Mouse (Mus musculus): Measurements from ENCODE around the gene Pdlim7.

The Pdlim7 gene

DNA sequence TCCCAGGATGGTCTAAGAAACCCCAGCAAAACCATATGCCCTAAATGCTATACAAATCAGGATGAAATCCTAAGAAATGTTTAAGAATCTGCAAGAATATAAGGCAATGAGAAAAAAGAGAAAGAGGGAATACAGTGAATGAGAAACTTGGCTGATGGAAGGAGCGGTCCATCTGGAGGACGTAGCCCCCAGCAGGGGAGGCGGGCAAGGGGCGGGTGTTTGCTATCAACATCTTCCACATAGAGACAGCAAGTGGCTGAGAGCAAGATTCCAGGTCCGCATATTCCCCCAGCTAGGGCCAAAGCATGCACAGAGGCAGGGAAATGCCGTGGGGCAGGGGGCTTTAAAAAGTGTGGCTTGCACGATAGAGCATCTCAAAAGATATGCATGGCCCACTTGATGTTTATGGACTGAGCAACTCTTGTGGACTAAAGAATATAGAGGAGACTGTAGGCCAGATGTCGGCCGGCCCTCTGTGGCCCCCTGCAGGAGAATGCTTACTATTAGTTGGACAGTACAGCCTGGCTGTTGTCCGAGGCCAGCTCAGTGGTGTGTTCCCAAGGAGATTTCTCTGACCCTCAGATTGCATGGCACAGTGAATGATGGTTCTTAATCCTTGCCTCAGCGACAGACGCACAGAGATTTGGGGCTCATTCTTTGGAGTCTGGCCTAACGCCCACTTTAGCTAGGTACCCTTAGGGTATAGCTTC, 44.5 kb downstream of the Pdlim7 start:
- no peak for DNase-seq (ENCODE audit: low read depth in 1 of 2, low spot score in 2 of 2)

DNA sequence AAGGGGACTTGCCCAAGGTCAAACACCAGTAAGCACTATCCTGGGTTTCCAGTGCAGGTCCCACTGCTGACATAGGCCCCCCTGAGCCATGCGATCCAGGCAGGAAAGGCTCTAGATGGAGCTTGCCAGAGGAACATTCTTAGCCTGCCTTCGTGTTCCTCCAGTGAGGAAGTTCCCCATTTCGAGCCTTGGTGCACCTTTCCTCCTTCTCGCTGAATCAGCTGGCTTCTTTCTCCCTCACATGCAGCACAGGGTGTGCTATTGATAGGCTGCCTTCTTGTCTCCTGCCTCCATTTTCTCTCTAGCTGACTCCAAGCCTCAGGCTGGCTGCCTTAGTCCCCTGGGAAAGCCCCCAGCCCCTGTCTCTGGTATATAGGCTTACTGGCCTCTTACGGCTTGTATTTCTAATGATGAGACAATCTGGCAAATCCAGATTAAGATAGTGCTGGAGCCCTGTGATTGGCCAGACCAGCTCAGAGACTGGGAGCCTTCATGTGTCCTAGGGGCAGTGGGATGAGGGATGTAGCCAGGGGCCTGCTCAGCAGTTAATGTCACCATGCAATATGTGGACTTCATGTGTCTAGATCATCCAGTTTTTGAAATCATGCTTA, 47.5 kb downstream of the Pdlim7 start:
- DNase-seq (ENCODE audit: low read depth in 1 of 2, low spot score in 2 of 2) = no peak

- no peak for DNase-seq (ENCODE audit: low read depth in 1 of 2, low spot score in 2 of 2)
Observed at GRCm38 (mm10) chr13:55465184-55465583, 48.3 kb downstream of the Pdlim7 start.

DNA sequence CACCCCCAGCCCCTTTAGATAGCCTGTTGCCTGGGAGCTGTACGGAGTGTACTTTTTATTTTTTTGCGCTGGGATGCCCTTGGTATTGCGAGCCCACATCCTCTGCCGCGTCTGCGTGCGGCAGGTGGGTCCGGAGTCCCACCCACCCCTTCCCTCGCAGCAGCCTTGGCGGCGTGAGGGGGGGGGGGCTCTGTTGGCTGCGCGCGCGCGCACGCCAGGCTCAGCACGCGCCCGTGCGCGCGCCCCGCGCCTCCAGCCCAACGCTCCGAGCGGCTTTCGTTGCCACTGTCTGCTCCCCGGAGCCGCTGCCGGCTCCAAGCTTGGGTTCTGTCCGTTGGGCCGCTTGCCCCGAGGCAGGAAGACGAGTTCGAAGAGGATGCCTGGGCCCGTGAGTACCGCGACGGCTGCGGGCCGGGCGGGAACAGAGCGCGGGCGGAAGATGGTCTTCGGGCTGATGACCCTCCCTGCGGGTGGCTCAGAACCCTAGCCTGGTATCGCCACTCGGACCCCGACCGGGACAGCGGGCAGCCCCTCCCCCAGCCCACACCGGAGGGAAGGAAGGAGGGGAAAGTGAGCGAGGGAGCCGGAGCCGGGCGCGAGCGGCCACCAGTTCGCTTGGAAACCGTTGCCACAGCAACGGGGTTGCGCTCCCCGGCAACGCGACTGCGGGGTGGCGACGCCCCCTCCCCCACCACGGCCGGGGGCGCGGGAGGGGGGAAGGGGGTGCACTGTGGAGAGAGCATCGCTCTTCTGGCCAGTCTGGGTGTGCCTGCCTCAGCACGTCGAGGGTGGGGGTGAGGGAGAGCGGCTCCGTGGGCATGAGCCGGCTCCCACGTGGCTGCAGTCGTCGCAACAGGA, 49.2 kb downstream of the Pdlim7 start, which contains the start of gene Prr7:
TSS of gene Prr7 (plus strand) at position 241 of the 858 bp plus-strand sequence.
- DNase-seq (ENCODE audit: low read depth in 1 of 2, low spot score in 2 of 2) = no peak

GRCm38 (mm10) chr13:55463399-55464026, 50.0 kb downstream of the Pdlim7 start:
- DNase-seq (ENCODE audit: low read depth in 1 of 2, low spot score in 2 of 2) = no peak

DNA sequence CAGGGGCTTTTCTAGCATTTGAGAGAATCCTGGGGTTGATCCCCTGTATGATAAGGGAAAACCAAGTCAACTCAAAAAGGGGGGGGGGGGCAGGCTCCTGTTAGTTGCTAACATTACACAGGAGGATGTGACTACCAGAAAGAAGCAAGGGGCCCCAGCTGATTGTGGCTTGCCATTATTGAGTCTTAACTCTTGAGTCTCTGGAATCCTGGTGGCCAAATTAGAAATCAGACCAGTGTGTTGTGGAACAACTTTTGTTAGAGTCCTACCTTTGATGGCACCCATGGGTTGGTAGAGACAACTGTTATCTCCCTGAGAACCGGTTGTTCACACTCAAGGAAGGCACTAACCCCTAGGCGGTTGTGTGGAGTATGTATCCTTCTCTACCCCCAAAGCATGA, 50.5 kb downstream of the Pdlim7 start:
- no peak for DNase-seq (ENCODE audit: low read depth in 1 of 2, low spot score in 2 of 2)

DNA sequence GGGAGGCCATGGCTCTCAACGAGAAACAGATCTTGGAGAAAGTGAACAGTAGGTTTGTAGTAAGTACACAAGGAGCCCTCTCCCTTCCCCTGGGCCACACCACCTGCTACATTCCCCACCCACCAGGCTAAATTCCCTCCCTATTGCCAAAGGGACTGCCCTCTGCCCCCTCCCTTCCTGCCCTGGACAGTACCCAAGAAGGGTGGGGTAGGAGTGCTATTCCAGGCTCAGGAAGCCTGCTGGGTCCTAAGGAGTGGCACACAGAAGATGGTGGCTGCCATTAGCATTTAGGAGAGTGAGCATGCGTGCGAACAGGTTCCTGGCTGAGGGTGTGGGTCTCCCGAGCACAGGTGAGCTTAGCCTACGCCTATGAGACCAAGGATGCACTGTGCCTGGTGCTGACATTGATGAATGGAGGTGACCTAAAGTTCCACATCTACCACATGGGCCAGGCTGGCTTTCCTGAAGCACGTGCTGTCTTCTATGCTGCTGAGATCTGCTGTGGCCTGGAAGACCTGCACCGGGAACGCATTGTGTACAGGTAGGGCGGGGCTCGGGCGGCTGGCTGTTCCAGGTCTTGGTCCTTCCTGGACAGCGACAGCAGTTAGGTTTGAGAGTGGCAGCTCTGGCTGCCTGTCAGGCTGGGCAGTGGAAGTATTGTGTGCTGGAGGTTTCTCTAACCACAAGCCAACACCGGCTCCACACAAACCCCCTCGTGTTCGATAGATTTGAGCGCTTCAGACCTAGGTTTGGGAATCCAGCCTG, 61.5 kb downstream of the Pdlim7 start:
- no peak for DNase-seq (ENCODE audit: low read depth in 1 of 2, low spot score in 2 of 2)

- no peak for DNase-seq (ENCODE audit: low read depth in 1 of 2, low spot score in 2 of 2)
Observed at GRCm38 (mm10) chr13:55451296-55451695, 62.2 kb downstream of the Pdlim7 start.

DNA sequence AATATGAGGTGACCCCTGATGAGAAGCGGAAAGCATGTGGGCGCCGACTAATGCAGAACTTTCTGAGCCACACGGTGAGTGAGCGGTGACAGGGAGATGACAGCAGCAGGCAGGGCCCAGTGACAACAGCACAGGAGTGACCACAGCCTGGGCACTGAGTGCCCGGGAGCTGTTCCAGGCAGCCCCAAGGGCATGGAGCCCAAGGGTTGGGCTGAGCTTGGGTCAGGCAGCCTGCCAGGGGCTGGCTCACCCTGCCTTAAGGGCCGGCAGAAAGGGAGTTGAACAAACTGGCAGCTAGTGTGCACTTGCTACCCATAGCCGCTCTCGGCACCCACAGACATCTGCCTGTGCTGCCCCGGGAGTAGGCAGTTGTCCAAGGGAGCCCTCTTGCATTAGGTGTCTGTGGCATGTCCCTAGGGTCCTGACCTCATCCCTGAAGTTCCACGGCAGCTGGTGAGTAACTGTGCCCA, 62.9 kb downstream of the Pdlim7 start:
- DNase-seq (ENCODE audit: low read depth in 1 of 2, low spot score in 2 of 2) = no peak

DNA sequence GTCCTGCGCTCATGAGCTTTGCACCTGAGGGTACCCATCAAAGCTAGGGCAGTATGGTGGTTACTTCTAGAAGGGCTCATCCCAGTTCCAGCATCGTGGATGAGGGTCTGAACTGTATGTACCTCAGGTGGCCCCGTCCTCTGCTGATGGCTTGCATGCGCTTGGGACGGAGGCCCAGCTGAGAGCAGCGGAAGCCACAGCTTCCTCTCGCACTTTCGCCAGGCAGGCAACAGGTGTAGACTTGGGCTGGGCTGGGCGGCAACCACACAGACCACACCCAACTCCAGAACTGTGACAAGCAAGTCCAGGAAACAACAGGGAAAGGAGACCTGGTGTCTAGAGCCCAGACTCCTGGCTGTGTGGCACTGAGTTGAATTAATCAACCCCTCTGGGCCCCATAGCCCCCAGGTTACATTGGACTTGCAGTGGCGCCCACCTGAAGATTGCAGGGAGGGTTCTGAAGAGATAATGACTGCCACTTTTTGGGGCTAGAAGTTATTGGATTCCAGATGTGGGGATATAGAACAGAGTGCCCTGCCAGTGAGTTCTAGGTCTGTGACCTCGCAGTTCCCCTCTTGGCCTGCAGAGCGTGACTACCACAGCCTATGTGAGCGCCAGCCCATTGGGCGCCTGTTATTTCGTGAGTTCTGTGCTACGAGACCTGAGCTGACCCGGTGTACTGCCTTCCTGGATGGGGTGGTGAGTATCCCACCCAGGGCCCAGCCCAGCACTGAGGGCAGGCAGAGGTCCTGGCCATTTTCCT, 63.6 kb downstream of the Pdlim7 start:
- DNase-seq (ENCODE audit: low read depth in 1 of 2, low spot score in 2 of 2) = no peak

- DNase-seq (ENCODE audit: low read depth in 1 of 2, low spot score in 2 of 2) = no peak
Observed at GRCm38 (mm10) chr13:55449205-55449604, 64.3 kb downstream of the Pdlim7 start.

DNA sequence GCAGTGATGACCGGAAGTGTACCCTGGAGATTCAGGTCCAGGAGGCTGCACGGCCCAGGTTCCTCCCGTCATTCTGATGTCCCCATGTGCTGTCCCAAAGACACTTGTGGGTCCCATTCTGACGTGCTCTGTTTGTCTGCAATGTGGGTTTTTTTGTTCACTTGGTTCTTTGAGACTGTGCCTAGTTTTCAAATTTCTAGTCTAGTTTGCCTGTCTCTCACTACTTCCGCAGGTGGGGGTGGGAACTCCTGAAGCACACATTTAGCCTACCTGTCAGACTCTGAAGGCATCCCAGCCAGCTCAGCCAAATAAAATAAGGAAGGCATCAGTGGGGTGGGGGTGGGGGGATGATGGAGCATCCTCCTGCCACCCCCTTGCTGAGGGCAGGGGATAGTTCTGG, 65.3 kb downstream of the Pdlim7 start:
- DNase-seq (ENCODE audit: low read depth in 1 of 2, low spot score in 2 of 2) = no peak

DNA sequence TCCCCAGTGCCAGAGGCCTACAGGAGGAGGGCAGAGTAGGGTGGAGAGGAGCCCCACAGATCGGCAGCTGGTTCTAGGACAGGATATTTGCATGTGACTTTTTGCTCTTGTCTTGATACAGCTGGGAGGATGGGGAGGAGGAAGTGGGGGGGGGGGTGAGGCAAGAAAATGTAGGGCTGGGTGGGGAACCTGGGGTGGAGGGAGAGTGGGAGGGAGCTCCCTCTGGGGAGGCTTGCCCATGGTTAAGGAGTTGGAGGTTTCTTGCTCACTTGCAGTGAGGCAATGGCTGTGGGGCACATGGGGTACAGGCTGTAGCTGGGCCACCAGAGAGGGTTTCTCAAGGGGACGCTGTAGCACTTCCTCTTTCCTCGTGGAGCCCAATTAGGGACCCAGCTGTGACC, 65.9 kb downstream of the Pdlim7 start:
- peak; percentile 77 to 79 for DNase-seq (ENCODE audit: low read depth in 1 of 2, low spot score in 2 of 2)

DNA sequence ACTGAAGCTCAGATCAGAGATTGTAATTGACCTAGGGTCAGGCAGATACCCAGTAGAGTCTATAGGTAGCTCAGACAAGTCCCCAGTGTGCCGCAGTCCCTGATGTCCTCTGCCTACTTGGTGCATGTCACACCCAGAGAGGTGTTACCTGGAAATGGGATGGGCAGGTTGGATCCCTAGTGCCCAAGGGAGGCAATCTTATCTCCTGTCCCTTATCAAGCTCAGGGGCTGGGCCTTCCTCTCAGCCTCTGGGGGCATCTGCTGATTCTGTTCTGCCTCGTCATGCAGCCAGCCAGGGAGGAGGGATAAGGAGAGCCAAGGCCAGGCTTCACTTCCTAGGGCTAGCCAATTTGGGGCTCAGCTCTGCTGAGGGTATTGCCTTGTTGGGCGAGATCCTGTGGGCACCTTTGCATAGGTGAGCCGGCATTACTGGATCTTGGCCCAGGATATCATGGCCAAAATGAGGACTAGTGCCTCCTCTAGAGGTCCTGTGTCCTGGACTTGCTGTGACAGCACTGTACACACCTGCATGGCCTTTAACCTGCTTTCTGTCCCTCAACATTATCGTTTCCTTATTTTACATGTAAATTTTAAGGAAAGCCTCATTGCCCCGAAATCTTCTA, 66.9 kb downstream of the Pdlim7 start:
- DNase-seq (ENCODE audit: low read depth in 1 of 2, low spot score in 2 of 2) = no peak

All from monocyte, adult 2 months (primary cell).